Mouse (Mus musculus): ENCODE results near the gene Selenop.

DNA sequence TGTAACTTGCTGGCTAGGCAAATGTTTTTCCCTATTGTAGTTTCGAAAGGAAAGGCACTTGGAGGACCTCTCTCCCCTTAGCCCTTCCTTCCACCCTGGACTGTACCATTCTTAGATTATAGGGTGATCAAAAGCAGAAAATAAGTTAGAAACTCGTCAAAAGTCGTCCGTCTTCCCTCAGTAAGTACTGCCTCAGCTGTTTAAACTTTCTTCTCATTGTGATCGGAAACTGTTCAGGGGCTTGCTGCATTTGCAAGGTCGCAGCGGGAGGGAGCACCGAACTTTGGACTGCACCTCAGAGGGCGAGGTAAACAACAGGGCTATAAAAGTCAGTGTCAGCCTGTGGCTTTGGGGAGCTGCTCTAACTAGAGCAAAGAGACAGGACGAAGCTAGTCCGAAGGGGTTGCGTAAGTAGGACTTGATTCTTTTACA, 2.3 kb downstream of the Selenop start:
- TF ChIP-seq POLR2A (IDR thresholded peaks at IDR 0.05; ENCODE audit: low read depth, low read length) = no peak
- no peak for TF ChIP-seq GABPA (IDR thresholded peaks at IDR 0.05; ENCODE audit: insufficient replicate concordance, low read depth, low read length)
- no peak for TF ChIP-seq CTCF (conservative IDR thresholded peaks at IDR 0.05 in 1 of 2, IDR thresholded peaks at IDR 0.05 in 1 of 2; ENCODE audit: low read depth in 2 of 2, low read length in 2 of 2)
- TF ChIP-seq EP300 (IDR thresholded peaks at IDR 0.05; ENCODE audit: low read length) = no peak
- TF ChIP-seq USF1 (IDR thresholded peaks at IDR 0.05; ENCODE audit: low read depth, low read length) = no peak

Measured in CH12.LX (cell line).